Mouse (Mus musculus): ENCODE measurements at regions not wholly inside any gene's neighbourhood (a gene's known extent, or its start where the extent isn't known, plus 50 kb on each side); places are given as distances from the start of the nearest gene placed in this dataset.
"Not testable (repeated sequence)": the region's sequence is repeated elsewhere in the genome, so short reads cannot be mapped to it uniquely, and the experiment has no call there.

- no peak for DNase-seq
Observed at GRCm38 (mm10) chr15:3909471-3909870, 69.9 kb downstream of the Fbxo4 start.

GRCm38 (mm10) chr15:3908721-3909120, 70.7 kb downstream of the Fbxo4 start:
- no peak for DNase-seq

- DNase-seq, result no peak
Observed at GRCm38 (mm10) chr15:3905548-3905947, 73.8 kb downstream of the Fbxo4 start.

GRCm38 (mm10) chr15:3878429-3878828, 100.9 kb downstream of the Fbxo4 start:
- DNase-seq, result no peak

GRCm38 (mm10) chr15:3877506-3877905, 101.9 kb downstream of the Fbxo4 start:
- DNase-seq, result no peak

- DNase-seq, result peak; percentile 22 to 28
Observed at GRCm38 (mm10) chr15:3875210-3875861, 104.0 kb downstream of the Fbxo4 start.

- no peak for DNase-seq
Observed at GRCm38 (mm10) chr15:3831802-3832201, 147.6 kb downstream of the Fbxo4 start.

- no peak for DNase-seq
Observed at GRCm38 (mm10) chr15:3805430-3805829, 173.9 kb downstream of the Fbxo4 start.

- no peak for DNase-seq
Observed at GRCm38 (mm10) chr15:3775865-3776264, 192.6 kb upstream of the Ghr start.

- no peak for DNase-seq
Observed at GRCm38 (mm10) chr15:3772228-3772789, 189.0 kb upstream of the Ghr start.

GRCm38 (mm10) chr15:3770312-3770711, 187.0 kb upstream of the Ghr start:
- no peak for DNase-seq

GRCm38 (mm10) chr15:3764726-3765125, 181.4 kb upstream of the Ghr start:
- DNase-seq, result no peak

GRCm38 (mm10) chr15:3760396-3760795, 177.1 kb upstream of the Ghr start:
- no peak for DNase-seq

- no peak for DNase-seq
Observed at GRCm38 (mm10) chr15:3755636-3756035, 172.3 kb upstream of the Ghr start.

GRCm38 (mm10) chr15:3748072-3748471, 164.8 kb upstream of the Ghr start:
- not testable (repeated sequence) for DNase-seq

GRCm38 (mm10) chr15:3743168-3743814, 160.0 kb upstream of the Ghr start:
- DNase-seq, result no peak

- no peak for DNase-seq
Observed at GRCm38 (mm10) chr15:3742191-3742590, 158.9 kb upstream of the Ghr start.

GRCm38 (mm10) chr15:3725214-3725613, 141.9 kb upstream of the Ghr start:
- DNase-seq, result peak; percentile 5 to 33

GRCm38 (mm10) chr15:3720668-3721340, 137.5 kb upstream of the Ghr start:
- DNase-seq, result no peak

GRCm38 (mm10) chr15:3711764-3712163, 128.5 kb upstream of the Ghr start:
- DNase-seq, result no peak

GRCm38 (mm10) chr15:3707089-3708078, 124.1 kb upstream of the Ghr start:
- DNase-seq, result peak; percentile 11 to 26
